Mouse (Mus musculus): Measurements from ENCODE around the gene Arcn1. TPM values are rescaled to one million over a fixed set of nuclear protein-coding genes. Genes with fewer than 3 reads are reported as not detected.

Gene Arcn1
- polyA plus RNA-seq, 1 experiment from 2014 or later: 139 TPM

DNA sequence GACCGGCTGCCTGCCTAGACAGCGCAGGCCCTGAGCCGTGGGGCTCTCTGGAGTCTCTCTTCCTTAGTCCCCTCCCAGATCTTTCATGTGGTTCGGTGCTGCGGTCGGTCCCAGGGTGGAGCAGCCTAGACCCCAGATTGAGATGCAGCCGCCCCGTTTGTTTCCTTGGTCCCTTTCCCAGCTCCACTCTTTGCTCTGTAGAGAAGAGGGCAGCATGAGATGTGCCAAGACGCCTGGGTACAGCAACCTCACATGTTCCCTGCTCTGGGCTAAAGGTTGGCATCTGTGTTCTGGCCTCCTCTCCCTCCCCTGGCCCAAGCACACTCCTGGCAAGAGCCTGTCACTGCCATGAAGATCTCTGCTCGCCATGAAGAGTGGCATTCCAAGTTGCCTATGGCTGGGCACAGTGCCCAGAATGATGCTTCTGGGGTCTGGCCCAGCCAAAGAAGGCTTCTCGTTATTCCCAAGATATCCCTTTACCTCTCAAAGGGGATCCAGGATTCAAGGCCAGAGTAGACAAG, 44.1 kb downstream of the Arcn1 start:
- Histone ChIP-seq H3K9ac (replicated peaks) (no peak overlapping the region), H3K27me3 (no peaks in the 10 kb centered on the region), H3K4me2 (replicated peaks) (no peak overlapping the region), H3K36me3 (no peaks in the 10 kb centered on the region), H3K9me3 (no peaks in the 10 kb centered on the region), H3K27ac (replicated peaks) (peak overlapping the region; percentile 78), H3K4me1 (peaks cover 65% of the 10 kb centered on the region), H3K4me3 (no peak overlapping the region)
- whole genome bisulfite sequencing: 47% methylated on average over 11 of the region's 11 CpGs
- no peak for ATAC-seq (replicated peaks)

- 56% methylated on average over 7 of the region's 7 CpGs for WGBS
- Histone ChIP-seq H3K4me1 (peaks cover 70% of the 10 kb centered on the region), H3K27me3 (no peaks in the 10 kb centered on the region), H3K9me3 (no peaks in the 10 kb centered on the region), H3K9ac (replicated peaks) (no peak overlapping the region), H3K27ac (replicated peaks) (peak overlapping the region; percentile 78), H3K36me3 (no peaks in the 10 kb centered on the region), H3K4me2 (replicated peaks) (no peak overlapping the region), H3K4me3 (no peak overlapping the region)
- ATAC-seq (replicated peaks): no peak
Measured at GRCm38 (mm10) chr9:44723008-44723407, 44.6 kb downstream of the Arcn1 start.

DNA sequence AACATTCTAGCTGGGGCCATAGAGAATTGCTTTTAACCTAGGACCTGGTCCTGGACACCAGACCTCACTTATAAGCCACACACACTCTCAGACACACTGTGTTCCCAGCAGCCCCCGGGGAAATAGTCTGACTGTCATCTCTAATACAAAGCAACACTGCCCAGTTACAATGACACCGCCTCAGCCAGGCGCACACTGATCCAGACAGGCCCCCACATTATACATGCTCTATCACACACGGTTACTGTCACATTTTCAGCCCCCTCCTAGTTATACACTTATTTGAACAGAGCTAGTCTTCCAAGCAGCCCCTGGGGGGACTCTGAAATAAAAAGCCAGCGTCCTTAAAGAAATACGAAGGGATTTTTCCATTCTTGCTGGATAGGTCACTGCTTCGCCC, 45.1 kb downstream of the Arcn1 start:
- Histone ChIP-seq H3K9me3 (no peaks in the 10 kb centered on the region), H3K27me3 (no peaks in the 10 kb centered on the region), H3K4me2 (replicated peaks) (no peak overlapping the region), H3K4me3 (no peak overlapping the region), H3K27ac (replicated peaks) (peak overlapping the region; percentile 78), H3K36me3 (no peaks in the 10 kb centered on the region), H3K4me1 (peaks cover 75% of the 10 kb centered on the region), H3K9ac (replicated peaks) (no peak overlapping the region)
- 63% methylated on average over 7 of the region's 7 CpGs for WGBS
- ATAC-seq (replicated peaks): no peak

DNA sequence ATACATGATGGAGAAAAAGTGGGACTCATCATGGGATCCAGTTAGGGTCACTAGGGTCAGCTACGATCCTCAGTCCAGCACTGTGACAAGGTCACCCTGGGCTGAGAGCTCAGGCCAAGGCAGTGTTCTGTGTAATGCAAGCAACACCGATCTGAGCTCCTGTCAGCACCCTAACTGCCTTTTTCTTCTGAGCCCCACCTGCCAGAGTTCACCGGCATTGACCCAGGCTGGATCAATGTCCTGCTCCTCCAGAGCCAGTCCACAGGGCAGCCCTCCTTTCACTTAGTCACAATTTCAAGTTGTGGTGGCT, 45.8 kb downstream of the Arcn1 start:
- Histone ChIP-seq H3K27me3 (no peaks in the 10 kb centered on the region), H3K27ac (replicated peaks) (peak overlapping the region; percentile 83), H3K9me3 (no peaks in the 10 kb centered on the region), H3K4me2 (replicated peaks) (peak overlapping the region; percentile 87), H3K4me1 (peaks cover 70% of the 10 kb centered on the region), H3K36me3 (peaks cover 2% of the 10 kb centered on the region; the same call in 1 of the 2 replicates), H3K9ac (replicated peaks) (peak overlapping the region; percentile 74), H3K4me3 (peak overlapping the region; percentile 73)
- no peak for ATAC-seq (replicated peaks)
- 82% methylated on average over 3 of the region's 3 CpGs for WGBS

DNA sequence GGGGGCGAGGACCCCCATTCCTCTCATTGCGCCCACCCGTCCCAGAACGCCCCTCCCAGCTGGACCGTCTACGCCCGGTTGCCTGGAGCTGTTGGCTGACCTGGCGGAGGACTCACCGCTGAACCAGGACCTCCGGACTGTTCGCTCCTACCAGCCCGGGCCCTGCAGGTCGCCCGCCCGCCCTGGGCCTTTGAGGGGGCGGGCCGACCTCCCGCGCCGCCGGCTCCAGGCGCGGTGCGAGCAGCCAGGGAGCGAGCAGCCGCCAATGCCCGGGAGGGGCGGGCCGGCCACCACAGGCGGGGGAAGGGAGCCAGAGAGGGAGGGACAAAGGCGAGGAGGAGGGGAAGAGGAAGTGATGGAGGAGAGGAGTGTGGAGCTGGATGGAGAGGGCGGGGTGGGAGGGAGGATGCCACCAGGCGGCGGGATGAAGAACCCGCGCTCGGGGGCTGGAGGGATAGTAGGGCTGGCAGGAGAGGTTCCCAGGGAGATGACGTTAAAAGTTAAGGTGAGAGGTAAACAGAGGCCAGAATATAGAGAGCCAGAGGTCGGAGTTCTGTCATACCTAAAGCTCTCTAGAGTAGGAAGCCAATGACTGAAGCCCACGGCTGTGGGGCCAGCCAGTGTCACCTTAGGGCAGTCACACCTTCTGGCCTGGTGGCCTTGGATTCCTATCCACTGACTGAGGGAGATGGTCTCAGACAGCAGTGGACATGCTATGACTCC, 46.3 kb downstream of the Arcn1 start:
- Histone ChIP-seq H3K27me3 (no peaks in the 10 kb centered on the region), H3K9ac (replicated peaks) (peak overlapping the region; percentile 74)

DNA sequence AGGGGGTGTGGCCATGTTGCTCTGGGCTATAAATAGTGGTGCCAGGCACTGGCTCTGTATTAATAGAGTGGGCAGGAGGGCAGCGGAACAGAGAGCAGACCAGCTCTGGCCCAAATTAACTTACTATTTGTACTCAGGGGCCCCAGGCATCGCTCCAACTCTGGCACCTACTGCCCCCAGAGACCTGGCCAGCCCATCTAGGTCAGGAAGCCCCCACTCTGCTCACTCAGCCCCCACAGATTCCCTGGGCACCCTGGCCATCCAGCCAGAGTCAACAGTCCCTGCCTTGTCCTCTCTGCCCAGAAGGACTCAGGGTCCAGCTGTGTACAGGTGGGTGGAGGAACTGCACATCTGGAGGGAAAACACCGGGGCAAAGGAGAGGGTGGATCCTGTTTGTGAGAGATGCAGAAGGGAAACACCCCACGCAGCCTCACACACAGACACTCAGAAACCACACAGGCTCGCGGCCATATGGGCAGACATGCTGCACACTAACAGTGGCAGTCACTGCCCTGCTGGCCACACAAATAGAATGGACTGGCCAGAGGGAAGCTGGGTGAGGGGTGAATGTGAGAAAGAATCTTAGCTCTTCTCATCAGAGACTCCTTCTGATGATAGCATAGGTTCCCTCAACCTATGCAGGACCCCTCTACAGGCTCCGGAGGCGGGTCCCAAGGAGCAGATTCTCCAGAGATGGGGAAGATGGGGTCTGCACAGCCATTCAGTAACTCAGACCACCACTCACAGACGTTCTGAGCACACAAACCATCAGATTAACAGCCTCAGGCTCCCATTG, 47.1 kb downstream of the Arcn1 start:
- Histone ChIP-seq H3K4me3 (peak overlapping the region; percentile 73), H3K9ac (replicated peaks) (peak overlapping the region; percentile 74), H3K9me3 (no peaks in the 10 kb centered on the region), H3K4me2 (replicated peaks) (peak overlapping the region; percentile 87), H3K4me1 (peaks cover 64% of the 10 kb centered on the region), H3K36me3 (peaks cover 13% of the 10 kb centered on the region), H3K27me3 (no peaks in the 10 kb centered on the region), H3K27ac (replicated peaks) (peak overlapping the region; percentile 83)
- WGBS: 15% methylated on average over 9 of the region's 9 CpGs
- peak; percentile 33 for ATAC-seq (replicated peaks)

More for the DNA sequence above, 46.3 kb downstream of the Arcn1 start:
- Histone ChIP-seq H3K27ac (replicated peaks) (peak overlapping the region; percentile 83), H3K4me1 (peaks cover 65% of the 10 kb centered on the region), H3K4me3 (peak overlapping the region; percentile 73), H3K36me3 (peaks cover 5% of the 10 kb centered on the region), H3K9me3 (no peaks in the 10 kb centered on the region), H3K4me2 (replicated peaks) (peak overlapping the region; percentile 87)
- 2% methylated on average over 37 of the region's 40 CpGs for WGBS
- peak; percentile 84 for ATAC-seq (replicated peaks)

- Histone ChIP-seq H3K4me3 (peak overlapping the region; percentile 73), H3K4me1 (peaks cover 62% of the 10 kb centered on the region), H3K36me3 (peaks cover 18% of the 10 kb centered on the region), H3K4me2 (replicated peaks) (peak overlapping the region; percentile 87), H3K27ac (replicated peaks) (peak overlapping the region; percentile 83), H3K9ac (replicated peaks) (peak overlapping the region; percentile 74), H3K9me3 (no peaks in the 10 kb centered on the region), H3K27me3 (no peaks in the 10 kb centered on the region)
- peak; percentile 18 for ATAC-seq (replicated peaks)
- 44% methylated on average over 8 of the region's 8 CpGs for WGBS
Measured at GRCm38 (mm10) chr9:44719632-44720357, 47.9 kb downstream of the Arcn1 start.

DNA sequence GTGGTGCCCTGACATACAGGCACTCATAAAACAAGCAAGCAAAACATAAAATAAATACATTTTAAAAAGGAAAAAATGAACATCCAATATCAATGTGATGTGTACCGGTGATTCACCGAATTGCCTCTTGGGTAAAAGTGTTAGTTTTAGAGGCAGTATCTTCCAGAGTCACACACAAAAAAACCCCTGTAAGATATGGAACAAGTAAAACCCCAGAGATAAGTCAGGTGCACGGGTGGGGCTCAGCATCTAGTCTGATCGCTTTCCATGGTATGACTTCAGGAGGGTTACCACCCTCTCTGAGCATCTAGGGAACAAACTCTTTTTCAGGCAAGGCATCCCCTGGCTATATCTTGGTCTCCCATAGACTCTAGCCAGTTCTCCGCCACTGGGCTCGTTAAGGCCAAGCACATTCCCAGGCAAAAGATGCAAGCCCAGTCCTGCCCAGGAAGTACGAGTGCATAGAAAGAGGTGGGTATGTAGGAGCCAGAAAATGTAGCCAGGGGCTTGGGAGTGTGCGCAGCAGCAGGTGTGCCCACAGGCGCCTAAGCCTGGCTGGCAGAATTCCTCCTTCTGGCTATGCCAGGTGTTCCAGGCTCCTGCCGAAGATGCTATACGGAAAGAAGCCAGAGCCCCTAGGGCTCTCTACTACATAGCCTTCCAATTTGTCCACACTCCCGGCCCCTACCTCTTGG, 48.6 kb downstream of the Arcn1 start:
- Histone ChIP-seq H3K4me1 (peaks cover 55% of the 10 kb centered on the region), H3K9ac (replicated peaks) (peak overlapping the region; percentile 74; the same call in 1 of the 2 replicates), H3K36me3 (peaks cover 21% of the 10 kb centered on the region), H3K27me3 (no peaks in the 10 kb centered on the region), H3K27ac (replicated peaks) (peak overlapping the region; percentile 83), H3K4me2 (replicated peaks) (peak overlapping the region; percentile 87), H3K4me3 (peak overlapping the region; percentile 73), H3K9me3 (no peaks in the 10 kb centered on the region)
- WGBS: 67% methylated on average over 12 of the region's 12 CpGs
- no peak for ATAC-seq (replicated peaks)

DNA sequence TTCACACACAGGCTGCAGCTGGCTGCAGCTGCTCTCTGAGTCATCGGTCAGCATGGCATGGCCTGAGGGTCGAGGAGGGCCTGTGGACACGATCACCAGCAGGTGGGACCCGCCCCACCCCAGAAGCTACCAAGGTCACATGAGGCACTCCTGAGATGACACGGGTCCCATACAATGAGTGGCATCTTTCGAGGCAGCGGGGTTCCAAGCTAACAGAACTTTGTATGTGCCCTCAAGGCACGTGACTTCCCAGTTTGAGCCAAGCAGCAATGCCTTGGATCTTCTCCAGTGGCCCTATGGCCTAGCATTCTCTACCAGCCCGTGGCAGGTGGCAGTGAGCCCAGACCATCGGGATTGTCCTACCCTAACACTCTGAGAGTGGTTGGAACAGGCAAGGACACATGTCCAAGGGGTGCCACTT, 49.8 kb downstream of the Arcn1 start:
- no peak overlapping the region for H3K27ac ChIP-seq (replicated peaks)
- no peak overlapping the region for H3K9ac ChIP-seq (replicated peaks)
- H3K36me3 ChIP-seq: peaks cover 21% of the 10 kb centered on the region
- H3K4me2 ChIP-seq (replicated peaks): no peak overlapping the region
- no peak for ATAC-seq (replicated peaks)
- peaks cover 42% of the 10 kb centered on the region for H3K4me1 ChIP-seq
- WGBS: 71% methylated on average over 10 of the region's 10 CpGs
- no peaks in the 10 kb centered on the region for H3K27me3 ChIP-seq
- H3K4me3 ChIP-seq: no peak overlapping the region
- H3K9me3 ChIP-seq: no peaks in the 10 kb centered on the region

- Histone ChIP-seq H3K4me1 (peaks cover 37% of the 10 kb centered on the region), H3K9me3 (no peaks in the 10 kb centered on the region), H3K36me3 (peaks cover 25% of the 10 kb centered on the region), H3K4me3 (no peak overlapping the region), H3K9ac (replicated peaks) (no peak overlapping the region), H3K27ac (replicated peaks) (no peak overlapping the region), H3K27me3 (no peaks in the 10 kb centered on the region), H3K4me2 (replicated peaks) (no peak overlapping the region)
- ATAC-seq (replicated peaks): no peak
- WGBS: 86% methylated on average over 6 of the region's 6 CpGs
Measured at GRCm38 (mm10) chr9:44716997-44717821, 50.4 kb downstream of the Arcn1 start.
